Mouse (Mus musculus): ENCODE results near the gene Srcap. TPM values are rescaled to one million over a fixed set of nuclear protein-coding genes. Genes with fewer than 3 reads are reported as not detected.
"Not testable (repeated sequence)": the region's sequence is repeated elsewhere in the genome, so short reads cannot be mapped to it uniquely, and the experiment has no call there.

The Srcap gene
- polyA plus RNA-seq, 1 experiment from 2014 or later, result 45.5 TPM

GRCm38 (mm10) chr7:127508291-127508690 is 3.5 kb upstream of the Srcap start:
- no peak overlapping the region for H3K4me3 ChIP-seq (ENCODE audit: low read depth, low read length)
- no peaks in the 10 kb centered on the region for H3K9me3 ChIP-seq (ENCODE audit: control insufficient read depth, low read length)
- no peaks in the 10 kb centered on the region for H3K4me1 ChIP-seq (replicated peaks; ENCODE audit: control insufficient read depth, insufficient read depth, low read length)
- H3K36me3 ChIP-seq (ENCODE audit: control insufficient read depth, insufficient read depth, low read length), result no peaks in the 10 kb centered on the region
- no peak for ATAC-seq (replicated peaks; ENCODE audit: low FRiP score)
- no peak for DNase-seq (ENCODE audit: low spot score)
- H3K27ac ChIP-seq (ENCODE audit: low read depth, low read length), result no peak overlapping the region
- WGBS, result 87% methylated on average over 3 of the region's 3 CpGs
- H3K4me2 ChIP-seq, result no peak overlapping the region
- H3K9ac ChIP-seq (ENCODE audit: low read depth, low read length), result no peak overlapping the region
- H3K27me3 ChIP-seq (replicated peaks; ENCODE audit: control insufficient read depth, insufficient read depth, low read length), result no peaks in the 10 kb centered on the region

- H3K27ac ChIP-seq (ENCODE audit: low read depth, low read length); H3K4me1 ChIP-seq (replicated peaks; ENCODE audit: control insufficient read depth, insufficient read depth, low read length); H3K4me3 ChIP-seq (ENCODE audit: low read depth, low read length); H3K4me2 ChIP-seq; ATAC-seq (replicated peaks; ENCODE audit: low FRiP score); H3K36me3 ChIP-seq (ENCODE audit: control insufficient read depth, insufficient read depth, low read length); H3K9me3 ChIP-seq (ENCODE audit: control insufficient read depth, low read length); DNase-seq (ENCODE audit: low spot score); H3K9ac ChIP-seq (ENCODE audit: low read depth, low read length); H3K27me3 ChIP-seq (replicated peaks; ENCODE audit: control insufficient read depth, insufficient read depth, low read length): not testable (repeated sequence)
- 80% methylated on average over 3 of the region's 4 CpGs for WGBS
These were observed 2.0 kb upstream of the Srcap start for GRCm38 (mm10) chr7:127509830-127510229.

- H3K4me3 ChIP-seq (ENCODE audit: low read depth, low read length), result peak overlapping the region; percentile 79
- no peak for DNase-seq (ENCODE audit: low spot score)
- WGBS, result 38% methylated on average over 8 of the region's 8 CpGs
- no peaks in the 10 kb centered on the region for H3K27me3 ChIP-seq (replicated peaks; ENCODE audit: control insufficient read depth, insufficient read depth, low read length)
- H3K36me3 ChIP-seq (ENCODE audit: control insufficient read depth, insufficient read depth, low read length), result peaks cover 15% of the 10 kb centered on the region
- ATAC-seq (replicated peaks; ENCODE audit: low FRiP score), result no peak
- H3K4me1 ChIP-seq (replicated peaks; ENCODE audit: control insufficient read depth, insufficient read depth, low read length), result peaks cover 6% of the 10 kb centered on the region; the same call in 1 of the 2 replicates
- H3K9me3 ChIP-seq (ENCODE audit: control insufficient read depth, low read length), result no peaks in the 10 kb centered on the region
- H3K27ac ChIP-seq (ENCODE audit: low read depth, low read length), result peak overlapping the region; percentile 94
- peak overlapping the region; percentile 82 for H3K9ac ChIP-seq (ENCODE audit: low read depth, low read length)
- H3K4me2 ChIP-seq, result peak overlapping the region; percentile 73
These were observed 542 bp upstream of the Srcap start for GRCm38 (mm10) chr7:127511241-127511640.

GRCm38 (mm10) chr7:127512231-127513015 is 640 bp downstream of the Srcap start:
- H3K4me2 ChIP-seq, result peak overlapping the region; percentile 73
- H3K9me3 ChIP-seq (ENCODE audit: control insufficient read depth, low read length), result no peaks in the 10 kb centered on the region
- DNase-seq (ENCODE audit: low spot score) (peak; percentile 93), ATAC-seq (replicated peaks; ENCODE audit: low FRiP score) (peak; percentile 84)
- H3K4me3 ChIP-seq (ENCODE audit: low read depth, low read length), result peak overlapping the region; percentile 79
- peaks cover 25% of the 10 kb centered on the region for H3K36me3 ChIP-seq (ENCODE audit: control insufficient read depth, insufficient read depth, low read length)
- WGBS, result under 1% methylated on average over 60 of the region's 93 CpGs
- peak overlapping the region; percentile 94 for H3K27ac ChIP-seq (ENCODE audit: low read depth, low read length)
- H3K27me3 ChIP-seq (replicated peaks; ENCODE audit: control insufficient read depth, insufficient read depth, low read length), result no peaks in the 10 kb centered on the region
- peak overlapping the region; percentile 82 for H3K9ac ChIP-seq (ENCODE audit: low read depth, low read length)
- H3K4me1 ChIP-seq (replicated peaks; ENCODE audit: control insufficient read depth, insufficient read depth, low read length), result peaks cover 6% of the 10 kb centered on the region; the same call in 1 of the 2 replicates

- ATAC-seq (replicated peaks; ENCODE audit: low FRiP score) (no peak), DNase-seq (ENCODE audit: low spot score) (no peak)
These were observed 1.2 kb downstream of the Srcap start for GRCm38 (mm10) chr7:127513016-127513390.

GRCm38 (mm10) chr7:127513781-127514180 is 2.0 kb downstream of the Srcap start:
- 90% methylated on average over 3 of the region's 3 CpGs for WGBS
- Histone ChIP-seq H3K4me3 (ENCODE audit: low read depth, low read length) (peak overlapping the region; percentile 79), H3K27ac (ENCODE audit: low read depth, low read length) (peak overlapping the region; percentile 94; the same call in 1 of the 2 replicates), H3K9ac (ENCODE audit: low read depth, low read length) (0 out of 2 replicates have a peak overlapping the region, but pooled peaks have one; percentile 8), H3K36me3 (ENCODE audit: control insufficient read depth, insufficient read depth, low read length) (peaks cover 30% of the 10 kb centered on the region), H3K4me1 (replicated peaks; ENCODE audit: control insufficient read depth, insufficient read depth, low read length) (peaks cover 6% of the 10 kb centered on the region; the same call in 1 of the 2 replicates), H3K9me3 (ENCODE audit: control insufficient read depth, low read length) (no peaks in the 10 kb centered on the region), H3K4me2 (peak overlapping the region; percentile 73), H3K27me3 (replicated peaks; ENCODE audit: control insufficient read depth, insufficient read depth, low read length) (no peaks in the 10 kb centered on the region)
- DNase-seq (ENCODE audit: low spot score) (no peak), ATAC-seq (replicated peaks; ENCODE audit: low FRiP score) (no peak)

More at GRCm38 (mm10) chr7:127513016-127513390, 1.2 kb downstream of the Srcap start:
- H3K9me3 ChIP-seq (ENCODE audit: control insufficient read depth, low read length), result no peaks in the 10 kb centered on the region
- peak overlapping the region; percentile 73 for H3K4me2 ChIP-seq
- H3K9ac ChIP-seq (ENCODE audit: low read depth, low read length), result peak overlapping the region; percentile 82
- peaks cover 28% of the 10 kb centered on the region for H3K36me3 ChIP-seq (ENCODE audit: control insufficient read depth, insufficient read depth, low read length)
- H3K27me3 ChIP-seq (replicated peaks; ENCODE audit: control insufficient read depth, insufficient read depth, low read length), result no peaks in the 10 kb centered on the region
- WGBS, result 23% methylated on average over 8 of the region's 8 CpGs
- H3K4me3 ChIP-seq (ENCODE audit: low read depth, low read length), result peak overlapping the region; percentile 79
- H3K27ac ChIP-seq (ENCODE audit: low read depth, low read length), result peak overlapping the region; percentile 94
- H3K4me1 ChIP-seq (replicated peaks; ENCODE audit: control insufficient read depth, insufficient read depth, low read length), result peaks cover 6% of the 10 kb centered on the region; the same call in 1 of the 2 replicates

GRCm38 (mm10) chr7:127515846-127516245 is 4.1 kb downstream of the Srcap start:
- Histone ChIP-seq H3K9me3 (ENCODE audit: control insufficient read depth, low read length) (no peaks in the 10 kb centered on the region), H3K4me1 (replicated peaks; ENCODE audit: control insufficient read depth, insufficient read depth, low read length) (peaks cover 6% of the 10 kb centered on the region; the same call in 1 of the 2 replicates), H3K9ac (ENCODE audit: low read depth, low read length) (no peak overlapping the region), H3K4me2 (no peak overlapping the region), H3K4me3 (ENCODE audit: low read depth, low read length) (no peak overlapping the region), H3K27ac (ENCODE audit: low read depth, low read length) (no peak overlapping the region), H3K27me3 (replicated peaks; ENCODE audit: control insufficient read depth, insufficient read depth, low read length) (no peaks in the 10 kb centered on the region), H3K36me3 (ENCODE audit: control insufficient read depth, insufficient read depth, low read length) (peaks cover 39% of the 10 kb centered on the region)
- no peak for ATAC-seq (replicated peaks; ENCODE audit: low FRiP score)
- DNase-seq (ENCODE audit: low spot score), result no peak
- WGBS, result 92% methylated on average over 7 of the region's 7 CpGs

GRCm38 (mm10) chr7:127516344-127516743 is 4.6 kb downstream of the Srcap start:
- Histone ChIP-seq H3K4me2 (no peak overlapping the region), H3K27ac (ENCODE audit: low read depth, low read length) (no peak overlapping the region), H3K4me1 (replicated peaks; ENCODE audit: control insufficient read depth, insufficient read depth, low read length) (peaks cover 6% of the 10 kb centered on the region; the same call in 1 of the 2 replicates), H3K27me3 (replicated peaks; ENCODE audit: control insufficient read depth, insufficient read depth, low read length) (no peaks in the 10 kb centered on the region), H3K4me3 (ENCODE audit: low read depth, low read length) (no peak overlapping the region), H3K9ac (ENCODE audit: low read depth, low read length) (no peak overlapping the region), H3K36me3 (ENCODE audit: control insufficient read depth, insufficient read depth, low read length) (peaks cover 43% of the 10 kb centered on the region), H3K9me3 (ENCODE audit: control insufficient read depth, low read length) (no peaks in the 10 kb centered on the region)
- no peak for ATAC-seq (replicated peaks; ENCODE audit: low FRiP score)
- no peak for DNase-seq (ENCODE audit: low spot score)
- WGBS, result 92% methylated on average over 6 of the region's 7 CpGs

GRCm38 (mm10) chr7:127519284-127519683 is 7.5 kb downstream of the Srcap start, which contains the start of gene Gm42715:
Gm42715 (plus strand) TSS chr7:127519584.
- ATAC-seq (replicated peaks; ENCODE audit: low FRiP score), result no peak
- Histone ChIP-seq H3K27me3 (replicated peaks; ENCODE audit: control insufficient read depth, insufficient read depth, low read length) (no peaks in the 10 kb centered on the region), H3K4me2 (no peak within 1 kb of the TSS), H3K36me3 (ENCODE audit: control insufficient read depth, insufficient read depth, low read length) (peaks cover 59% of the 10 kb centered on the region), H3K9ac (ENCODE audit: low read depth, low read length) (no peak within 1 kb of the TSS), H3K4me3 (ENCODE audit: low read depth, low read length) (no peak within 1 kb of the TSS), H3K9me3 (ENCODE audit: control insufficient read depth, low read length) (no peaks in the 10 kb centered on the region), H3K4me1 (replicated peaks; ENCODE audit: control insufficient read depth, insufficient read depth, low read length) (no peaks in the 10 kb centered on the region; the same call in 1 of the 2 replicates), H3K27ac (ENCODE audit: low read depth, low read length) (no peak within 1 kb of the TSS)
- WGBS, result 90% methylated on average over 3 of the region's 3 CpGs
- no peak for DNase-seq (ENCODE audit: low spot score)

Measured in liver, embryonic 11.5 days (tissue).